Mouse (Mus musculus): ENCODE results near the gene Slco2a1.

DNA sequence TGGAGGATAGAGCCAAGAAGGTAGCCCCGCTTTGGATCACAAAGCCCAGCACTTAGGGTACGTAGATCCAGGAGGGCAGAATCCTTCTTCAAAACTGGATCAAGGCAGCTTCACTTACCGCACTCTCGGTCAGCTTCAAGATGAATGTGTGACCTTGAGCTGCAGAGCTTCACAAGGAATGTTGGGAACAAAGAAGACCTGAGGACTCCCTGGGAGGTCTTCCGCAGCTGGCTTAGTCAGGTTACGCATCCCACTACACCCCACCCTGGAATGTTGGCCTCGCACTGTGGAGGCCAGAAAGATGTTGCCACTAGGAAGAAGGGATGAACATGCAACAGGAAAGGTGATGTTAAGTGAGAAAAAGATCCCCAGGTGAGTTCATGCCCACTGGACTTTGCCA, 11.9 kb downstream of the Slco2a1 start:
- no peak for TF ChIP-seq CTCF (IDR thresholded peaks at IDR 0.05; ENCODE audit: borderline replicate concordance, extremely low read depth, insufficient read depth, insufficient read length)
- TF ChIP-seq POLR2A (IDR thresholded peaks at IDR 0.05; ENCODE audit: borderline replicate concordance, extremely low read depth, insufficient read depth, insufficient read length, poor library complexity, severe bottlenecking), result no peak

All from brain, embryonic 14.5 days (tissue).